Mouse (Mus musculus) heart, embryonic 11.5 days (tissue): Measurements from ENCODE around the gene Proser3. TPM values are rescaled to one million over a fixed set of nuclear protein-coding genes. Genes with fewer than 3 reads are reported as not detected.

Experiments
- ATAC-seq: fragments of 200-750 bp; cut with Nextera tagmentation; replicated peaks from 2 replicates; pipeline ENCODE4 v1.8.0; 2017; ENCODE audit warnings: moderate library complexity; ENCODE audit not compliant: insufficient number of reproducible peaks, low FRiP score, low TSS enrichment
- H3K27ac ChIP-seq: fragments of 300-500 bp; sonication (generic); 2 replicates; pipeline ENCODE4 v1.5.1; 2014; ENCODE audit warnings: mild to moderate bottlenecking, low read depth, low read length
- H3K27me3 ChIP-seq: fragments of 300-500 bp; sonication (generic); 2 replicates; pipeline ENCODE4 v1.6.1; 2014; ENCODE audit warnings: mild to moderate bottlenecking, low read length, mixed read lengths; ENCODE audit not compliant: control insufficient read depth, insufficient read depth
- H3K36me3 ChIP-seq: fragments of 300-500 bp; sonication (generic); 2 replicates; pipeline ENCODE4 v1.6.1; 2014; ENCODE audit warnings: mild to moderate bottlenecking, low read length, moderate library complexity, mixed read lengths; ENCODE audit not compliant: control insufficient read depth, insufficient read depth
- H3K4me1 ChIP-seq: fragments of 300-500 bp; sonication (generic); 2 replicates; pipeline ENCODE4 v1.6.1; 2014; ENCODE audit warnings: low read length; ENCODE audit not compliant: control insufficient read depth, insufficient read depth
- H3K4me2 ChIP-seq: fragments of 300-500 bp; sonication (generic); 2 replicates; pipeline ENCODE4 v1.6.1; 2014; ENCODE audit warnings: mild to moderate bottlenecking, moderate library complexity
- H3K4me3 ChIP-seq: fragments of 300-500 bp; sonication (generic); 2 replicates; pipeline ENCODE4 v1.5.1; 2014; ENCODE audit warnings: low read depth, low read length
- H3K9ac ChIP-seq: fragments of 300-500 bp; sonication (generic); 2 replicates; pipeline ENCODE4 v1.6.1; 2014; ENCODE audit warnings: mild to moderate bottlenecking, low read depth, low read length, moderate library complexity
- H3K9me3 ChIP-seq: fragments of 300-500 bp; sonication (generic); replicated peaks from 2 replicates; pipeline ENCODE4 v1.6.1; 2016; ENCODE audit warnings: low read length; ENCODE audit not compliant: control insufficient read depth
- WGBS: fragments of 180-500 bp; shearing (Covaris S2); extraction: QIAGEN DNeasy Blood & Tissue Kit; methylation state at CpG from one replicate; pipeline ENCODE4 v1.1.7; 2014; ENCODE audit not compliant: insufficient replicate concordance; 5-methylcytosine and 5-hydroxymethylcytosine counted together
- polyA plus RNA-seq: library from polyadenylated mRNA; unstranded; fragments of >200 nt; fragmentation: Nextera tagmentation; extraction: Ambion mirVana; gene quantifications from 2 replicates; pipeline ENCODE4 v1.2.1, GENCODE M21; 2014

Gene Proser3
- polyA plus RNA-seq, 1 experiment from 2014 or later = 12.7 TPM

- H3K9ac ChIP-seq = no peak overlapping the region
- 38% methylated on average over 5 of the region's 5 CpGs for WGBS
- no peak for ATAC-seq
Observed at GRCm38 (mm10) chr7:30592772-30593423, 40.8 kb upstream of the Proser3 start.

GRCm38 (mm10) chr7:30591605-30591951, 39.5 kb upstream of the Proser3 start:
- 44% methylated on average over 4 of the region's 4 CpGs for WGBS
- no peak overlapping the region for H3K9ac ChIP-seq

More at GRCm38 (mm10) chr7:30592772-30593423, 40.8 kb upstream of the Proser3 start:
- Histone ChIP-seq H3K9me3 (no peaks in the 10 kb centered on the region), H3K4me2 (no peak overlapping the region), H3K4me1 (0 out of 2 replicates have a peak, but pooled peaks cover 4% of the 10 kb centered on the region), H3K4me3 (no peak overlapping the region), H3K27me3 (0 out of 2 replicates have a peak, but pooled peaks cover 4% of the 10 kb centered on the region), H3K36me3 (no peaks in the 10 kb centered on the region), H3K27ac (no peak overlapping the region)

GRCm38 (mm10) chr7:30590927-30591604, 39.0 kb upstream of the Proser3 start:
- H3K4me3 ChIP-seq = no peak overlapping the region
- no peak overlapping the region for H3K27ac ChIP-seq
- ATAC-seq = no peak
- H3K4me1 ChIP-seq = peaks cover 10% of the 10 kb centered on the region
- H3K9ac ChIP-seq = no peak overlapping the region
- 0 out of 2 replicates have a peak, but pooled peaks cover 4% of the 10 kb centered on the region for H3K27me3 ChIP-seq
- H3K4me2 ChIP-seq = no peak overlapping the region
- no peaks in the 10 kb centered on the region for H3K9me3 ChIP-seq
- 81% methylated on average over 9 of the region's 9 CpGs for WGBS
- peaks cover 5% of the 10 kb centered on the region for H3K36me3 ChIP-seq

More at GRCm38 (mm10) chr7:30591605-30591951, 39.5 kb upstream of the Proser3 start:
- no peak for ATAC-seq
- Histone ChIP-seq H3K9me3 (no peaks in the 10 kb centered on the region), H3K27me3 (0 out of 2 replicates have a peak, but pooled peaks cover 4% of the 10 kb centered on the region), H3K4me2 (no peak overlapping the region), H3K27ac (no peak overlapping the region), H3K4me3 (no peak overlapping the region), H3K36me3 (0 out of 2 replicates have a peak, but pooled peaks cover 2% of the 10 kb centered on the region), H3K4me1 (peaks cover 10% of the 10 kb centered on the region)

GRCm38 (mm10) chr7:30589435-30590301, 37.6 kb upstream of the Proser3 start:
- ATAC-seq = peak; percentile 52
- peak overlapping the region; percentile 90 for H3K9ac ChIP-seq
- peaks cover 10% of the 10 kb centered on the region for H3K4me1 ChIP-seq
- H3K27me3 ChIP-seq = 0 out of 2 replicates have a peak, but pooled peaks cover 4% of the 10 kb centered on the region
- H3K9me3 ChIP-seq = no peaks in the 10 kb centered on the region
- 26% methylated on average over 39 of the region's 40 CpGs for WGBS
- peak overlapping the region; percentile 94 for H3K27ac ChIP-seq
- peak overlapping the region; percentile 95 for H3K4me2 ChIP-seq
- H3K4me3 ChIP-seq = peak overlapping the region; percentile 80
- H3K36me3 ChIP-seq = peaks cover 15% of the 10 kb centered on the region

GRCm38 (mm10) chr7:30588676-30589434, 36.8 kb upstream of the Proser3 start, which contains the start of gene Kmt2b:
TSS of gene Kmt2b (minus strand) at chr7:30588726.
- peaks cover 20% of the 10 kb centered on the region for H3K36me3 ChIP-seq
- H3K4me3 ChIP-seq = peak within 1 kb of the TSS; percentile 80
- H3K27ac ChIP-seq = peak within 1 kb of the TSS; percentile 94
- no peaks in the 10 kb centered on the region for H3K9me3 ChIP-seq
- peak within 1 kb of the TSS; percentile 90 for H3K9ac ChIP-seq
- 0 out of 2 replicates have a peak, but pooled peaks cover 4% of the 10 kb centered on the region for H3K27me3 ChIP-seq
- peak; percentile 97 for ATAC-seq
- peak within 1 kb of the TSS; percentile 95 for H3K4me2 ChIP-seq
- peaks cover 10% of the 10 kb centered on the region for H3K4me1 ChIP-seq
- WGBS = under 1% methylated on average over 60 of the region's 68 CpGs

GRCm38 (mm10) chr7:30587842-30588667, 36.0 kb upstream of the Proser3 start:
- 0 out of 2 replicates have a peak, but pooled peaks cover 4% of the 10 kb centered on the region for H3K27me3 ChIP-seq
- peak overlapping the region; percentile 80 for H3K4me3 ChIP-seq

GRCm38 (mm10) chr7:30586455-30587020, 34.4 kb upstream of the Proser3 start:
- Histone ChIP-seq H3K4me1 (peaks cover 10% of the 10 kb centered on the region), H3K9me3 (no peaks in the 10 kb centered on the region), H3K9ac (no peak overlapping the region), H3K27me3 (no peaks in the 10 kb centered on the region), H3K36me3 (peaks cover 33% of the 10 kb centered on the region), H3K4me2 (peak overlapping the region; percentile 95), H3K27ac (no peak overlapping the region), H3K4me3 (no peak overlapping the region)
- WGBS = 90% methylated on average over 28 of the region's 28 CpGs
- ATAC-seq = no peak

More at GRCm38 (mm10) chr7:30587842-30588667, 36.0 kb upstream of the Proser3 start:
- Histone ChIP-seq H3K4me1 (peaks cover 10% of the 10 kb centered on the region), H3K4me2 (peak overlapping the region; percentile 95), H3K9ac (peak overlapping the region; percentile 90), H3K27ac (peak overlapping the region; percentile 94), H3K36me3 (peaks cover 23% of the 10 kb centered on the region), H3K9me3 (no peaks in the 10 kb centered on the region)
- 1% methylated on average over 47 of the region's 67 CpGs for WGBS
- ATAC-seq = peak; percentile 11
